Mouse (Mus musculus) testis, adult 2 months (tissue): Measurements from ENCODE around the gene Des. TPM values are rescaled to one million over a fixed set of nuclear protein-coding genes. Genes with fewer than 3 reads are reported as not detected.

ENCODE experiments used
- H3K27ac ChIP-seq: fragments of 200-500 bp; 2 replicates; pipeline ENCODE4 v1.5.1; 2012; ENCODE audit warnings: low read depth, low read length; ENCODE audit not compliant: control insufficient read depth, insufficient read depth
- H3K27me3 ChIP-seq: fragments of 200-500 bp; 2 replicates; pipeline ENCODE4 v1.6.1; 2012; ENCODE audit warnings: mild to moderate bottlenecking, low read length, moderate library complexity; ENCODE audit not compliant: control insufficient read depth, insufficient read depth
- H3K36me3 ChIP-seq: fragments of 200-500 bp; 2 replicates; pipeline ENCODE4 v1.6.1; 2012; ENCODE audit warnings: mild to moderate bottlenecking, low read length; ENCODE audit not compliant: control insufficient read depth, insufficient read depth
- H3K4me1 ChIP-seq: fragments of 200-500 bp; 2 replicates; pipeline ENCODE4 v1.6.1; 2012; ENCODE audit warnings: low read length; ENCODE audit not compliant: control insufficient read depth, insufficient read depth
- H3K4me3 ChIP-seq: fragments of 200-500 bp; 2 replicates; pipeline ENCODE4 v1.5.1; 2012; ENCODE audit warnings: low read depth, mild to moderate bottlenecking, low read length, moderate library complexity, mixed read lengths; ENCODE audit not compliant: control insufficient read depth
- CTCF ChIP-seq: fragments of 200-500 bp; IDR thresholded peaks from 2 replicates; pipeline ENCODE4 v1.5.1; 2012; ENCODE audit warnings: low read depth, mild to moderate bottlenecking, inconsistent platforms, low read length, moderate library complexity; ENCODE audit not compliant: control insufficient read depth, insufficient read depth, insufficient replicate concordance
- POLR2A ChIP-seq: fragments of 200-500 bp; IDR thresholded peaks from 2 replicates; pipeline ENCODE4 v1.6.1; 2012; ENCODE audit warnings: low read depth, mild to moderate bottlenecking, inconsistent platforms, low read length, moderate library complexity; ENCODE audit not compliant: control insufficient read depth
- polyA plus RNA-seq: library from polyadenylated mRNA; depleted of rRNA; stranded (reverse); fragments of >200 nt; gene quantifications from 2 replicates; pipeline ENCODE4 v1.2.3, GENCODE M21; 2012

The Des gene
- polyA plus RNA-seq, 1 experiment, result 3.6 TPM

DNA sequence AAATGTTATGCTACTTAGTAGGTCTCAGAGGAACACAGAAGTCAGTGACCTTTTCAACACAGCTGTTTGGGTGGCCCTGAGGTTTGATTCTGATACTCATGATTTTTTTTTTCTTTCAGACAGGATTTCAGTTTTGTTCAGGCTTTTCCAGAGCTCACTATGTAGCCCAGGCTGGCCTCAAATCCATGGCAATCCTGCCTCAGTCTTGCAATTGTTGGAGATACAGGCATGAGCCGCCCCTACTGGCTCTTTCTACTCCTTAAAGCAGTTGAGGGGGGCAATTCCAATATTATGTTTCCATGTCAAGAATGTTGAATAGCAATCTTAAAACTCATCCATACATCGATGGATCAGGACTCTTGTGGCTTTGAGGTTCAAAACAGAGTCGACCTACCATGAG lies 41.8 kb upstream of the Des start:
- H3K27ac ChIP-seq, result peak overlapping the region; percentile 24
- H3K4me1 ChIP-seq, result peaks cover 18% of the 10 kb centered on the region
- no peaks in the 10 kb centered on the region for H3K27me3 ChIP-seq
- H3K4me3 ChIP-seq, result no peak overlapping the region
- H3K36me3 ChIP-seq, result 0 out of 2 replicates have a peak, but pooled peaks cover 2% of the 10 kb centered on the region
- no peak for TF ChIP-seq CTCF

DNA sequence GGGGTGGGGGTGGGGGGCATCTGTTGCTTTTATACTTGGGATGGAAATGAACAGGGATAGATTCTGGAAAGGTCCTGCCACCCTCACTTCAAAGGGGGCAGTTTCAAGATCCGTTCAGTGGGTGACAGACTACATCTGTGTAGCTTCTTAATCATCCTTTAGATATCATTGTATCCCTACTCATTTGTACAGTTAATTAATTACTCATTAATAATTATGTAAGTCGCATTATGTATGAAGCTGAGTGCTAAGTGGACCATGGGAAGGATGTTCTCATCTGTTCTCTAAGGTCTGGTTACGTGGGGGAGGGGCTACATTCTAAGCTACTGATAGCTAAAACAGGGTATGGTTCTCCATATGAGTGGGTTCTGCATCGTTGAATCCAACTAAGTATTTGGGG lies 41.4 kb upstream of the Des start:
- no peak overlapping the region for H3K4me3 ChIP-seq
- no peaks in the 10 kb centered on the region for H3K27me3 ChIP-seq
- no peak overlapping the region for H3K27ac ChIP-seq
- H3K4me1 ChIP-seq, result peaks cover 18% of the 10 kb centered on the region
- TF ChIP-seq POLR2A (no peak), CTCF (no peak)
- H3K36me3 ChIP-seq, result 0 out of 2 replicates have a peak, but pooled peaks cover 2% of the 10 kb centered on the region

DNA sequence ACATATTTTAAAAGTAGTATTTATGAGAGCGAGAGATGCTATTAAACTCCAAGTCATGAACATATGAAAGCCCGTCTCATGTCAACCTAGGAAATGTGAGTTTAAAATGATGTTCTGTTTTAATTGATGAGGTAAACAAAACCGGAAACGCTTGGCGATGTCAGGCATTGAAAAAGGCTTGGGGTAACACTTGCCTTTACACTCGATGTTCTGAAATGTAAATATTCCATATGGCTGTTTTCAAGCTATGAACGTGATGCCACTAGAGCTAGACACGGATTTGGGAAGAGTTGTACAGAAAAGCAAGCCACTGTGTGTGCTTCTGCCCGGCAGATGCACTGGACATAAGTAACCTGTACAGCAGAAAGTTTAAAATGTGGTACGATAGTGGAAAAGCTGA lies 41.0 kb upstream of the Des start:
- no peak overlapping the region for H3K27ac ChIP-seq
- H3K4me3 ChIP-seq, result no peak overlapping the region
- TF ChIP-seq POLR2A, result no peak
- no peak for TF ChIP-seq CTCF
- no peaks in the 10 kb centered on the region for H3K36me3 ChIP-seq
- no peaks in the 10 kb centered on the region for H3K27me3 ChIP-seq
- peaks cover 18% of the 10 kb centered on the region for H3K4me1 ChIP-seq

DNA sequence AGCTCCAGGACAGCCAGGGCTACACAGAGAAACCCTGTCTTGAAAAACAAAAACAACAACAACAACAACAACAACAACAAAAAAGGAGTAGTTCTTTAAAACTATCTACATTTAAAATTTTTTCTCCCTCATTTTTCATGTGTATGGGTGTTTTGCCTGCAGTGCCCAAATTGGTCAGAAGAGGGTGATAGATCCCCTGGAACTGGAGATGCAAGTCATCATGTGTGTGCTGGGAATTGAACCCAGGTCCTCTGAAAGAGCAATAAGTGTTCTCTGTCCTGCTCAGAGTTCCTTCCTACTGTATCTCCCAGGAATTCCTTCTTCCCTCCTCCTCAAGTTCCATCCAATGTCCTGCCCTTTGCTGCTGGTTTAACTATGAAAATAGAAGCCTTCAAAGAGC lies 32.7 kb upstream of the Des start:
- Histone ChIP-seq H3K36me3 (no peaks in the 10 kb centered on the region), H3K4me1 (no peaks in the 10 kb centered on the region), H3K27ac (no peak overlapping the region), H3K4me3 (no peak overlapping the region), H3K27me3 (no peaks in the 10 kb centered on the region)
- TF ChIP-seq CTCF, result no peak
- TF ChIP-seq POLR2A, result no peak

DNA sequence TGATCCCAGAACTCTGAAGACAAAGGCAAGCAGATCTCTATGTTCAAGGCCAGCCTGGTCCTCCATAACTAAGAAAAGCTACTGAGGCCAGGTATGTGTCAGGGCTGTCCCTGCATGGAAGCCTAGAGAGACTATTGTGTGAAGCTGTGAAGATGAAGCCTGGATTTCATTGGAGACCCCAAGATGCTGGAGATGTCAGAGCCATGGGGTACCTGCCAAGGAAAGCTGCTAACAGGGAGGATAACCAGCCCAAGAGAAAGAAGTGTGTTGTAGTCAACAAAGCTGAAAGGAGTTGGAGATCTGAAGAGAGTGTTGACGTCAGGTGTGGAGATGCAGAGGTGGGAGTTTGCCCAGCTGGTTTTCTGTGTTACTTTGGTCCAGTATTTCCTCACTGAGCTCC lies 28.9 kb upstream of the Des start:
- Histone ChIP-seq H3K36me3 (no peaks in the 10 kb centered on the region), H3K27ac (no peak overlapping the region), H3K4me1 (no peaks in the 10 kb centered on the region), H3K4me3 (no peak overlapping the region), H3K27me3 (no peaks in the 10 kb centered on the region)
- TF ChIP-seq POLR2A, result no peak
- no peak for TF ChIP-seq CTCF

DNA sequence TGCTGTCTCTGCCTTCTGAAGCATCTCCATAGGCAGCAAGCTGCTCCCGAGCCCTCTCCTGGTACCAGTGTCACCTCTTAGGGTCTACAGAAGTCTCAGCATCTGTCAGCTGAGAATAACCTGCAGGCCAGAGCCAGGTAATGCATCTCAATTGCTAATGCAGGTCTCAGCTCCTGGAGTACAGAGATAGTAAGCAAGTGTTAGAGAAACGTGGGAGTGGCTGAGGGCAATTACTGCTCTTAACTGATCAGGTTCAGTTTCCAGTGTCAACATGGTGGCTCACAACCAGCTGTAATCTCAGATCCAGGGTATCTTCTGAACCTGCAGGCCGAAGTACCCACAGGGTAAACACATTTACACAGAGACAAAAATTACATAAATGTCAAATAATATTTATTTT lies 23.7 kb upstream of the Des start:
- no peak overlapping the region for H3K4me3 ChIP-seq
- no peaks in the 10 kb centered on the region for H3K27me3 ChIP-seq
- H3K27ac ChIP-seq, result no peak overlapping the region
- no peaks in the 10 kb centered on the region for H3K36me3 ChIP-seq
- TF ChIP-seq POLR2A (no peak), CTCF (no peak)
- no peaks in the 10 kb centered on the region for H3K4me1 ChIP-seq

DNA sequence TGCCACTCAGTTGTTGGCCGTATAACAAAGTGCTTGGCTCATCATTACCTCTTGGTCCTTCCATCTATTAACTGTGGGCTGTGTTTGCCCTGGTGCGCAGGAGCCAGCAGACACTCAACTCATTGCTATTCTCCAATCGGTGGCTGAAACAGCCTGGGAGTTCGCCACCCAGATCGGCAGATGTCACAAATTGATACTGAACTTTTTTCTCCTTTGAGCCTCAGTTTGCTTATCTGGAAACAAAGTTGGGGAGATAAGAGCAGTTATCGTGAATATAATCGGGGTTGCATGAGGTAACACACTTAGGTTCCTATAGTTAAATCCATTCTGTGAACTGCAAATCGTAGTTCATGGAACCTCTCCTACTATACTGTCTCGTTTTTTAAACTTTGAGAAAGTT lies 23.0 kb upstream of the Des start:
- no peaks in the 10 kb centered on the region for H3K27me3 ChIP-seq
- H3K4me3 ChIP-seq, result no peak overlapping the region
- TF ChIP-seq POLR2A, result no peak
- TF ChIP-seq CTCF, result no peak
- H3K4me1 ChIP-seq, result no peaks in the 10 kb centered on the region
- no peaks in the 10 kb centered on the region for H3K36me3 ChIP-seq
- no peak overlapping the region for H3K27ac ChIP-seq

DNA sequence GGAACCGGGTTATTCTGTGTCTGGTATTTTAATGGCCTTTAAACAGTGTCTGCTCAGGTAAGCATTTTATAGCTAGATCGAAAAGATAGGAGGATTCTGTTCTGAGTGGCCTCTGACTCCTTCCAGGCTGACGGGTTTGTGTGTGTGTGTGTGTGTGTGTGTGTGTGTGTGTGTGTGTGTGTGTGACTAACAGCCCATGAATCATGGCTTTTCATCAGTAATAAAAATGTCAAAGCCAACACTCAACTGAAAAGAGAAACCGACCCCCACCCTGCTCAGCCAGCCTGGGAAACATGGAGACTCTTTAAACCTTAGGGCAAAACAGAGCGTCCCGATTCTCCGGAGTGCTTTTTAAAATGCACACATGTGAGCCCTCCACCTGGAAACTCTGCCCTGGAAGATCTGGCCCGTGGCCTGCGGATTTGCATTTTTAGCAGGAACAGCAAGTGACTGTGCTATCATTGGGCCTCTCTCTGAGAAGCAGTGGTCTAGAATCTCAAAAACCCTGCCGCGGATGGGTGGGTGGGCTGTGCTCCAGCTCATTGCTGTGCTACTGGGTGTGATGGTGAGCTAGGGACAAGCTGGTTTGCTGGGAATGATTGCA lies 21.9 kb upstream of the Des start:
- no peak overlapping the region for H3K27ac ChIP-seq
- no peaks in the 10 kb centered on the region for H3K27me3 ChIP-seq
- H3K4me1 ChIP-seq, result no peaks in the 10 kb centered on the region
- H3K4me3 ChIP-seq, result no peak overlapping the region
- no peak for TF ChIP-seq POLR2A
- TF ChIP-seq CTCF, result no peak
- H3K36me3 ChIP-seq, result no peaks in the 10 kb centered on the region
